Mouse (Mus musculus): ENCODE measurements around the gene Tmem132d. TPM values are rescaled to one million over a fixed set of nuclear protein-coding genes. Genes with fewer than 3 reads are reported as not detected.

Gene Tmem132d
- polyA plus RNA-seq, 1 experiment from 2014 or later: 0.28 TPM

- DNase-seq (ENCODE audit: low spot score): no peak
Observed at GRCm38 (mm10) chr5:127865157-127865556, 567.7 kb downstream of the Tmem132d start.

DNA sequence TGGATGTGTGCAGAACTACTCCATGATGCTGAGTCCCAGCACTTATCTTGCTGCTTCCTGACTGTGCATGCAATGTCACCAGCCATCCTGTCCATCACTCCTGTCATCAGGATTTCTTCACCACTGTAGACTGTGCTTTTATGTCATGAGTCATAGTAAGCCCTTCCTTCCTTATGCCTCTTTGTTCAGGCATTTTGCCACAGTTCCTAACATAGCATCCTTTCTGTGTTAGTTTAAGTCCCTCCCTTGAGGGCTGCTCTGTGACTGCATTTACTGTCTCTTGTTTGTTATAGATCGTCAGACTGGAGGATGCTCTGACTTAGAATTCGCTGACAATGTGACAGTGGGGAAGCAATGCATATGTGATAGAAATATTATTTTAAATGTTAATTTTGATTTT, 573.2 kb downstream of the Tmem132d start:
- Histone ChIP-seq H3K4me1 (no peaks in the 10 kb centered on the region), H3K36me3 (no peaks in the 10 kb centered on the region), H3K27me3 (ENCODE audit: low read depth, poor library complexity, severe bottlenecking) (no peaks in the 10 kb centered on the region), H3K9me3 (replicated peaks) (no peaks in the 10 kb centered on the region), H3K27ac (replicated peaks) (no peak overlapping the region), H3K4me3 (no peak overlapping the region)
- DNase-seq (ENCODE audit: low spot score): no peak
- WGBS: 87% methylated on average over 2 of the region's 2 CpGs

More at GRCm38 (mm10) chr5:127865157-127865556, 567.7 kb downstream of the Tmem132d start:
- no peaks in the 10 kb centered on the region for H3K36me3 ChIP-seq
- H3K4me1 ChIP-seq: no peaks in the 10 kb centered on the region
- no peaks in the 10 kb centered on the region for H3K27me3 ChIP-seq (ENCODE audit: low read depth, poor library complexity, severe bottlenecking)
- 91% methylated on average over 6 of the region's 6 CpGs for WGBS
- no peak overlapping the region for H3K4me3 ChIP-seq
- H3K9me3 ChIP-seq (replicated peaks): no peaks in the 10 kb centered on the region
- no peak overlapping the region for H3K27ac ChIP-seq (replicated peaks)

DNA sequence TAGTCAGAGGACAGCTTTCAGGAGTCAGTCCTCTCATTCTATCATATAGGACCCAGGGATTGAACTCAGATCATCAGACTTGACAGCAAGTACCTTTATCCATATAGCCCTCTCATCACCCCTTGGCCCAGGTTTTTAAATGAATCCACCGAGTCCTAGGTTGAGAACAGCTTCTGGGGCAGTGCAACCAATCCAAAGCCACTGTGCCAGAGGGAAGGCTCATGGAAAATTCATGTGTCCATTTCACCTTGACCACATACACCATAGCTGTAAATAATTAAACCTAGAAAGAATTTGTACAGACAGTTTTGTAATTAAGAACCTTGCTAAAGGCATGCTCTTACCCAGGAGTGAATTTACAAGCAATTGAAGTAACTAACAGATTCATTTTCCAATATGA, 580.6 kb downstream of the Tmem132d start:
- Histone ChIP-seq H3K27me3 (ENCODE audit: low read depth, poor library complexity, severe bottlenecking) (no peaks in the 10 kb centered on the region), H3K36me3 (no peaks in the 10 kb centered on the region), H3K27ac (replicated peaks) (no peak overlapping the region), H3K4me1 (no peaks in the 10 kb centered on the region), H3K9me3 (replicated peaks) (no peaks in the 10 kb centered on the region), H3K4me3 (no peak overlapping the region)
- no peak for DNase-seq (ENCODE audit: low spot score)
- WGBS: 89% methylated on average over 1 of the region's 1 CpGs

- Histone ChIP-seq H3K36me3 (no peaks in the 10 kb centered on the region), H3K27me3 (ENCODE audit: low read depth, poor library complexity, severe bottlenecking) (no peaks in the 10 kb centered on the region), H3K27ac (replicated peaks) (no peak overlapping the region), H3K4me1 (no peaks in the 10 kb centered on the region), H3K9me3 (replicated peaks) (no peaks in the 10 kb centered on the region), H3K4me3 (no peak overlapping the region)
- 91% methylated on average over 2 of the region's 2 CpGs for WGBS
- no peak for DNase-seq (ENCODE audit: low spot score)
Observed at GRCm38 (mm10) chr5:127831791-127832190, 601.1 kb downstream of the Tmem132d start.

DNA sequence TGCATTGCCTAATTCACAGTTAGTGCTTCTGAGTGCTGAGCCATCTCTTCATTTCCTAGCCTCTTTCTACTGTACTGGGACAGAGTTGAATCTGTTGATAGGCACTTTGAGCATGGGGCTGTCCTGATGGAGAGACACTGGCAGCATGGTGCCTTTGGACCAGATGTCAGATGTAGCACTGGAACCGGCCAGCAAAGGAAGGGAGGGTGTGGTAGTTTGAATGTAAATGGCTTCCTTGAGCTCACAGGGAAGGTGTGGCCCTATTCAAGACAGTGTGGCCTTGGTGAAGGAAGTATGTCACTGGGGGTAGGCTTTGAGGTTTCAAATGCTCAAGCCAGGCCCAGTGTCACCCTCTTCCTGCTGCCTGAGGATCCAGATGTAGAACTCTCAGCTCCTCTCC, 602.0 kb downstream of the Tmem132d start:
- Histone ChIP-seq H3K36me3 (no peaks in the 10 kb centered on the region), H3K4me3 (no peak overlapping the region), H3K9me3 (replicated peaks) (no peaks in the 10 kb centered on the region), H3K4me1 (no peaks in the 10 kb centered on the region), H3K27ac (replicated peaks) (no peak overlapping the region), H3K27me3 (ENCODE audit: low read depth, poor library complexity, severe bottlenecking) (no peaks in the 10 kb centered on the region)
- DNase-seq (ENCODE audit: low spot score): no peak
- WGBS: 93% methylated on average over 1 of the region's 1 CpGs

DNA sequence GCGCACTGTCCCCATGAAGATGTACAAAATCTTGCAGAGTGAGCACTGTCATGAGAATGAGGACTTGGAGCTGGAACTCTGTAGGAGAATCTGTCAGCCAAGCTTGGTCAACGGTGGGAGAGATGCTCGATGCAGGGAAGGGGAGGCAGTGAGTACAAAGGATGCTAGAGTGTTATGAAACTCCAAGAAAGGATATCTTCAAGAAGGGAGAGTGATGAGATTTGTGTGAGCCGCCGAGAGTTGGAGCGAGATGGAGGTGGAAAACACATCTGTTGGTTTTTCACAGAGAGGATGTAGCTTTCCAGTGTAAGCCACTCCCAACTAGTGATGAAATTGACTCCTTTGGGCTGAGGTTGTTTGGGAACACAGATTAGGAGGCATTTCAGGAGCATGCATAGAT, 604.1 kb downstream of the Tmem132d start:
- Histone ChIP-seq H3K4me1 (no peaks in the 10 kb centered on the region), H3K4me3 (no peak overlapping the region), H3K36me3 (no peaks in the 10 kb centered on the region), H3K27ac (replicated peaks) (no peak overlapping the region), H3K9me3 (replicated peaks) (no peaks in the 10 kb centered on the region; the same call in 1 of the 2 replicates), H3K27me3 (ENCODE audit: low read depth, poor library complexity, severe bottlenecking) (no peaks in the 10 kb centered on the region)
- no peak for DNase-seq (ENCODE audit: low spot score)
- 92% methylated on average over 6 of the region's 6 CpGs for WGBS

GRCm38 (mm10) chr5:127821960-127822359, 610.9 kb downstream of the Tmem132d start:
- Histone ChIP-seq H3K9me3 (replicated peaks) (no peaks in the 10 kb centered on the region; the same call in 1 of the 2 replicates), H3K27ac (replicated peaks) (no peak overlapping the region), H3K36me3 (no peaks in the 10 kb centered on the region), H3K4me1 (no peaks in the 10 kb centered on the region), H3K4me3 (no peak overlapping the region), H3K27me3 (ENCODE audit: low read depth, poor library complexity, severe bottlenecking) (no peaks in the 10 kb centered on the region)
- 34% methylated on average over 1 of the region's 1 CpGs for WGBS
- DNase-seq (ENCODE audit: low spot score): no peak

- no peak for DNase-seq (ENCODE audit: low spot score)
- Histone ChIP-seq H3K9me3 (replicated peaks) (no peaks in the 10 kb centered on the region), H3K4me3 (no peak overlapping the region), H3K4me1 (no peaks in the 10 kb centered on the region), H3K27me3 (ENCODE audit: low read depth, poor library complexity, severe bottlenecking) (no peaks in the 10 kb centered on the region), H3K27ac (replicated peaks) (no peak overlapping the region), H3K36me3 (no peaks in the 10 kb centered on the region)
- 90% methylated on average over 8 of the region's 8 CpGs for WGBS
Observed at GRCm38 (mm10) chr5:127815292-127815691, 617.6 kb downstream of the Tmem132d start.

DNA sequence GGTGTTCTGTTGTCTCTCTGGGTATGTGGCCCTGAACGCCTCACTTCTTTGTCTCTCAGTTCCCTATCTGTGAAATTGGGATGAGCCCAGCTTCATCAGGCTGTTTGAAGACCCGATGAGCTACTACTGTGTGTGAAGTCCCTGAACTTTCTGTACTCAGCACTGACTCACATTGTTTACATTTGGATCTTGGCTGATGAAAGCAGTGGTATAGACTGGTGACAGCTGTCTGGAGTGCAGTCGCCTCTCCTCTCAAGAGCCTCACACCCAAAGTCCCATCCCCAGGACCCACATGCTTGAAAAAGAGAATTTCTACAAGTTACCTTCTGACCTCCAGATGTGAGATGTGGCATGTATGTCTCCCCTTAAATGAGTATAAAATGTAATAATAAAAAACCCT, 625.5 kb downstream of the Tmem132d start:
- WGBS: 95% methylated on average over 3 of the region's 3 CpGs
- Histone ChIP-seq H3K36me3 (no peaks in the 10 kb centered on the region), H3K9me3 (replicated peaks) (no peaks in the 10 kb centered on the region), H3K4me3 (no peak overlapping the region), H3K4me1 (0 out of 2 replicates have a peak, but pooled peaks cover 2% of the 10 kb centered on the region), H3K27me3 (ENCODE audit: low read depth, poor library complexity, severe bottlenecking) (no peaks in the 10 kb centered on the region), H3K27ac (replicated peaks) (no peak overlapping the region)
- no peak for DNase-seq (ENCODE audit: low spot score)

DNA sequence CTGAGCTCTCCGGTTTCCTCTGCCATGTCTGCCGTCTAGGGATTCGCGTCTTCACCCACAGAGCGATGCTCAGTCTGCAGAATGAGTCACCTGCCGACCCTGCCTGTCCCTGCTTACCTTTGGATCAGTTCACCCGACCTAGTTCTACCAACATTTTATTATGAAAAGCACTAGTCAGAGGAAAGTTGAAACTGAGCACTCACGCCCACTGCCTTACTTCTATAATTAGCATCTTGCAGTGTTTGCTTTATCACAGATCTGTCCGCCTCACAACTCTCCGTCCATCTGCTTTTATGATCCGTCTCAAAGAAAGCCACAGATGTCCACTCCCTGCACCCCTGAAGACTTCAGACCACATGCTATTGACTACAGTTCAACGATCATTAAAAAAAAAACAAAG, 626.0 kb downstream of the Tmem132d start:
- Histone ChIP-seq H3K27me3 (ENCODE audit: low read depth, poor library complexity, severe bottlenecking) (no peaks in the 10 kb centered on the region), H3K4me1 (0 out of 2 replicates have a peak, but pooled peaks cover 2% of the 10 kb centered on the region), H3K27ac (replicated peaks) (no peak overlapping the region), H3K36me3 (no peaks in the 10 kb centered on the region), H3K4me3 (no peak overlapping the region), H3K9me3 (replicated peaks) (no peaks in the 10 kb centered on the region)
- no peak for DNase-seq (ENCODE audit: low spot score)
- 89% methylated on average over 12 of the region's 12 CpGs for WGBS

DNA sequence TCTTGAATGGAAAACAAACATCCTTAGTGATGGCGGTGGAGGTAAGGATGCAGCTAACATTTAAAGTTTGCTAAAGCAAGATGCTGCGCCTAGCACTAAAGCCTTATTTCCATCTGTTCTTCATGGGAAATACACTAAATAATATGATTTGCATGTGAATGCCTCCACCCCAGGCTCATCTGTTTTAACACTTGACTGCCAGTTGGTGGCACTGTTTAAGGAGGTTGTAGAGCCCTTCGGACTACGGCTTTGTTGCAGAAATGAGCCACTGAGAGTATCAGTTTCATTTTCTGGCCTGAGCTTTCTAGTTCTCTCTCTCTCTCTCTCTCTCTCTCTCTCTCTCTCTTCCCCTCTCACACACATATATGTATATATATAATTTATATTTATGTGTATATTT, 632.0 kb downstream of the Tmem132d start:
- H3K9me3 ChIP-seq (replicated peaks): no peaks in the 10 kb centered on the region
- H3K27ac ChIP-seq (replicated peaks): no peak overlapping the region
- H3K4me3 ChIP-seq: no peak overlapping the region
- no peak for DNase-seq (ENCODE audit: low spot score)
- no peaks in the 10 kb centered on the region for H3K27me3 ChIP-seq (ENCODE audit: low read depth, poor library complexity, severe bottlenecking)
- H3K4me1 ChIP-seq: 0 out of 2 replicates have a peak, but pooled peaks cover 2% of the 10 kb centered on the region
- WGBS: 63% methylated on average over 4 of the region's 4 CpGs
- H3K36me3 ChIP-seq: no peaks in the 10 kb centered on the region

DNA sequence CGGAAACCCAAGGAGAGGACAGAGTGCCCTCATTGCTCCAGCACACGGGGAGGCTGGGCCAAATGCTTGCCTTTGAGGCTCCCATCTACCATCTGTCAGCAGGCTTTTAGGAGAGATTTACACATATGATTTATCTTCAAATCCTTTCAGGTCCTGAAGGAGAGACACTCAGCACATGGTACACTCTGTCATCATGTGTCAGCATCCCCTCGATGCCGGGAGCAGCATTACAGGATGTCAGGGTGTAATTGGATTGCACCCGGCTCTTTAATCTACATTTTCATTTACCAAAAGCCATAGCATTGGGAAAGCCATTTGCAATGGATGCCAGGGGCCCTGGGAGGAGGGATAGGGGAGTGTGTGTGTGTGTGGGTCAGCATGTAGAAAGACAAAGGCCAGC, 651.7 kb downstream of the Tmem132d start:
- H3K4me1 ChIP-seq: no peaks in the 10 kb centered on the region
- no peak overlapping the region for H3K27ac ChIP-seq (replicated peaks)
- peaks cover 14% of the 10 kb centered on the region for H3K9me3 ChIP-seq (replicated peaks)
- H3K36me3 ChIP-seq: no peaks in the 10 kb centered on the region
- WGBS: 81% methylated on average over 5 of the region's 5 CpGs
- no peaks in the 10 kb centered on the region for H3K27me3 ChIP-seq (ENCODE audit: low read depth, poor library complexity, severe bottlenecking)
- H3K4me3 ChIP-seq: no peak overlapping the region
- no peak for DNase-seq (ENCODE audit: low spot score)

- Histone ChIP-seq H3K4me1 (no peaks in the 10 kb centered on the region), H3K4me3 (no peak overlapping the region), H3K27ac (replicated peaks) (no peak overlapping the region), H3K36me3 (no peaks in the 10 kb centered on the region), H3K27me3 (ENCODE audit: low read depth, poor library complexity, severe bottlenecking) (no peaks in the 10 kb centered on the region), H3K9me3 (replicated peaks) (peaks cover 7% of the 10 kb centered on the region)
- 79% methylated on average over 7 of the region's 7 CpGs for WGBS
- no peak for DNase-seq (ENCODE audit: low spot score)
Observed at GRCm38 (mm10) chr5:127775749-127776148, 657.1 kb downstream of the Tmem132d start.

- no peak for DNase-seq (ENCODE audit: low spot score)
- no peak overlapping the region for H3K27ac ChIP-seq (replicated peaks)
- WGBS: 80% methylated on average over 4 of the region's 4 CpGs
- no peaks in the 10 kb centered on the region for H3K36me3 ChIP-seq
- no peak overlapping the region for H3K4me3 ChIP-seq
- no peaks in the 10 kb centered on the region for H3K4me1 ChIP-seq
- H3K27me3 ChIP-seq (ENCODE audit: low read depth, poor library complexity, severe bottlenecking): no peaks in the 10 kb centered on the region
- H3K9me3 ChIP-seq (replicated peaks): no peaks in the 10 kb centered on the region
Observed at GRCm38 (mm10) chr5:127758576-127758975, 674.3 kb downstream of the Tmem132d start.
